Mouse (Mus musculus) C2C12 (cell line): ENCODE results near the gene Tmtc2.

Source experiments
- CEBPB ChIP-seq: IDR thresholded peaks from one replicate; pipeline ENCODE4 v1.6.1; 2011; ENCODE audit warnings: low read depth, mild to moderate bottlenecking, control low read depth, moderate library complexity
- CTCF ChIP-seq: IDR thresholded peaks from one replicate; pipeline ENCODE4 v1.5.1; 2011; ENCODE audit not compliant: control insufficient read depth, insufficient read depth, insufficient read length
- MYOD1 ChIP-seq: IDR thresholded peaks from one replicate; pipeline ENCODE4 v1.6.1; 2011; ENCODE audit warnings: low read depth; ENCODE audit not compliant: control insufficient read depth, insufficient read length
- MYOG ChIP-seq: IDR thresholded peaks from one replicate; pipeline ENCODE4 v1.6.1; 2011; ENCODE audit not compliant: control insufficient read depth, insufficient read length; ENCODE audit errors: extremely low read depth
- USF1 ChIP-seq: IDR thresholded peaks from one replicate; pipeline ENCODE4 v1.6.1; 2011; ENCODE audit warnings: low read depth, mild to moderate bottlenecking, control low read depth, moderate library complexity

DNA sequence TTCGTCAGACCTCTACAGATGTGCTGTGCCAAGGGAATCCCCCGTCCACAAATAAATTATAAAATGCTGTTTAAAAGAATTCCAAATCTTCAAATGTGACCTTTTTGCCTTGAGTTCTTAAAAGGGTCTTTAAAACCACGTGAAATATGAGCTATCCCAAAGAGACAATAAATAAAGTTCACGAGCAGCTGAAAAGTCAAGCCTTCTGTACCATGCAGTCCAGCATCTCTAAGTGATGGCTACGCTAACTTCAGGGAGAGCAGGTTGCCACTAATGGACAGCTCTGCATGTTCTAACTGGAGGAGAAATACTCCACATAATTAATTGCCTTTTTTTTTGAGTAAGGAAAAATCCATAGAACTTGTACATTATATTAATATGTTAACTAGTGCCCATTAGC lies 243.9 kb downstream of the Tmtc2 start:
- TF ChIP-seq CEBPB (no peak), CTCF (no peak), MYOD1 (no peak), MYOG (no peak), USF1 (no peak)
